Mouse (Mus musculus): Measurements from ENCODE around the gene Nim1k.

GRCm38 (mm10) chr13:119743470-119743869 is 12.2 kb downstream of the Nim1k start:
- no peak for TF ChIP-seq POLR2A (IDR thresholded peaks at IDR 0.05; ENCODE audit: borderline replicate concordance, extremely low read depth, insufficient read depth, insufficient read length, poor library complexity, severe bottlenecking)
- no peak for TF ChIP-seq CTCF (IDR thresholded peaks at IDR 0.05; ENCODE audit: borderline replicate concordance, extremely low read depth, insufficient read depth, insufficient read length)

Data from brain, embryonic 14.5 days (tissue).